Mouse (Mus musculus): ENCODE results near the gene Slc4a1ap. TPM values are rescaled to one million over a fixed set of nuclear protein-coding genes. Genes with fewer than 3 reads are reported as not detected.

Gene Slc4a1ap
- polyA plus RNA-seq, 1 experiment from 2014 or later: 36.2 TPM

DNA sequence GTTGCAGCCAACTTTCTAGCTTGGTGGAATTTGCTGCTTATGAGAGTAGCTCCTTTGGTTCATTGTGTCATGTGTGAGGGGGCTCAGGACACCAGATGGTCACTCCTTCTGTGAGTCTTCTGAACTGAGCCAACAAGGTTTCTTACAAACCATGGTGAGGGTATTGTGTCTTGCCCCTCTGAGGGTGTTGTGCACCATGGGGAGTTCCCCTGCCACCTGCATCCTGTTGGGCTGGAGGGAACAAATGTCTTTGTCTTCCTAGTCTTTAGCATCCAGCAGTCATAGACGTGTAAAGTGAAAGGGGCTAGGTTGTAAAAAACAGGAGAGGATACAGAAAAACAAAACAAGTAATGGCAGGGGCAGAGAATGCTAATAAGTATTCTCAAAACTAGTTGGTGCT, 32.6 kb downstream of the Slc4a1ap start:
- H3K79me2 ChIP-seq (ENCODE audit: inconsistent target): no peaks in the 10 kb centered on the region
- H3K36me3 ChIP-seq (ENCODE audit: inconsistent target): peaks cover 41% of the 10 kb centered on the region
- no peak overlapping the region for H3K27ac ChIP-seq
- WGBS (ENCODE audit: missing documents): 67% methylated on average over 1 of the region's 1 CpGs
- no peak overlapping the region for H3K4me3 ChIP-seq (ENCODE audit: inconsistent target)

DNA sequence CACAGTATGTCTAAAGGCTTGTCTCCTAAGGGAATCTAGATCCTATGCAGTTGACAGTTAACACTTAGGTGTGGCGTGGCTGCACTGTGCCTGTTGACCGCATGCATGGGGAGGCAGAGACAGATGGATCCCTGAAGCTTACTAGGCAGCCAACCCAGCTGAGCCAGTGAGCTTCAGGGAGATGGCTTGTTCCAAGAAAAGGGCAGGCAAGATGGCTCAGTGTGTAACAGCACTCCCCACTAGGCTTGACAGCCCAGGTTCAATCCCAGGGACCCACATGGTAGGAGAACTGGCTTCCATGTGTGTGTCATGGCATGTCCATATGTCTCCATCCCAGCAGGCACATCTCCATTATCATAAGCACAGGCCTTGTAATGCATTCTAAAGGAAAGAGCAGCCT, 33.6 kb downstream of the Slc4a1ap start:
- 100% methylated on average over 2 of the region's 2 CpGs for WGBS (ENCODE audit: missing documents)
- Histone ChIP-seq H3K4me3 (ENCODE audit: inconsistent target) (no peak overlapping the region), H3K36me3 (ENCODE audit: inconsistent target) (peaks cover 32% of the 10 kb centered on the region), H3K79me2 (ENCODE audit: inconsistent target) (no peaks in the 10 kb centered on the region), H3K27ac (no peak overlapping the region)

DNA sequence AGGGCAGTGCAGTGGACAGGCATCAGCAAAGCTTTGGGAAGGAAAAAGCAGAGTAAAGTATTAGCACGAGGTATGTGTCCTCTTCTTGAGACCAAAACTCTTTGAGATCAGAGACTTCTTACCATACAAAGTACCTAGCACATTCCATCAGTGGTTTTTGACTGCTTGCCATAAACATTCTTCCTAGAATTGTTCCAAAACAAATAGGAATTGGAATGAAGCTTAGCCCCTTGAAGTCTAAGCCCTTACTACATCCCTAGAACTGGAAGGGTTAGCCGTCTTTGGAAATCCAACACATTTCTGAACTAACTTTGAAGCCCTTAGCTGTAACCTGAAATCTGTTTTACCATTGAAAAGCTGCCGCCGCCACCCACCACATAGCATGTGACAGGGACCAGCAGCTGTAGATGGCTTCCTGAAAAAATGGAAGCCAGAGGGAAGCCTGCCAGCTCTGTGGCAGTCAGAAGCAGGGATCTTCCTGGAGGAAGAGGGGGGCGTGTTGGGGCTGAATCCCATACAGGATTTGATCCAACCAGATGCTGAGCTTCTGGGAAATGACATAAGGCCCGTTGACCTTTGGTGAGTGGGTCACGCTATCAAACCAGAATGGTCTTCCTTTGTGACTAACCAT, 35.4 kb downstream of the Slc4a1ap start:
- 94% methylated on average over 7 of the region's 7 CpGs for WGBS (ENCODE audit: missing documents)
- H3K27ac ChIP-seq: no peak overlapping the region
- no peaks in the 10 kb centered on the region for H3K79me2 ChIP-seq (ENCODE audit: inconsistent target)

DNA sequence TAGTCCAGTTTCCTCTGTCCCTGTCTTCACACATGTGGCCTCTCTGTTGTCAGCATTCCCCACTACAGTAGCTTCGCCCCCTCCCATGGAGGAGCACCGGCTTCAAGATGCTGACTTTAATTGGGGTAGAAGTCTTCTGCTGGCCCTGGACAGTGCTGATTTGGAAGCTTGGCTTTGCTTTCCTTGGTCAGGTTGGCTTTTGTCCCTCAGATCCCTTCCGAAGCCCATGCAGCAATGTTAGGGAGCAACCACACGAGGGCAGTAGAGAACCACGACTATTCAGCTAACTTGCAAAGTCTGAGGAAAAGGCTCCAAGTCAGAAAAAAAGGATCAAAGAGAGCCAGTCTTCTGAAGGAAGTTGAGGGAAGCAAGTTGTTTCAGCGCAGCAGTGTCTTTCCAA, 36.7 kb downstream of the Slc4a1ap start:
- H3K27ac ChIP-seq: no peak overlapping the region
- H3K4me3 ChIP-seq (ENCODE audit: inconsistent target): no peak overlapping the region
- 0 out of 2 replicates have a peak, but pooled peaks cover 24% of the 10 kb centered on the region for H3K36me3 ChIP-seq (ENCODE audit: inconsistent target)
- H3K79me2 ChIP-seq (ENCODE audit: inconsistent target): peaks cover 12% of the 10 kb centered on the region; the same call in 1 of the 2 replicates
- 14% methylated on average over 6 of the region's 6 CpGs for WGBS (ENCODE audit: missing documents)

More for the DNA sequence above, 35.4 kb downstream of the Slc4a1ap start:
- 0 out of 2 replicates have a peak, but pooled peaks cover 24% of the 10 kb centered on the region for H3K36me3 ChIP-seq (ENCODE audit: inconsistent target)
- H3K4me3 ChIP-seq (ENCODE audit: inconsistent target): no peak overlapping the region

DNA sequence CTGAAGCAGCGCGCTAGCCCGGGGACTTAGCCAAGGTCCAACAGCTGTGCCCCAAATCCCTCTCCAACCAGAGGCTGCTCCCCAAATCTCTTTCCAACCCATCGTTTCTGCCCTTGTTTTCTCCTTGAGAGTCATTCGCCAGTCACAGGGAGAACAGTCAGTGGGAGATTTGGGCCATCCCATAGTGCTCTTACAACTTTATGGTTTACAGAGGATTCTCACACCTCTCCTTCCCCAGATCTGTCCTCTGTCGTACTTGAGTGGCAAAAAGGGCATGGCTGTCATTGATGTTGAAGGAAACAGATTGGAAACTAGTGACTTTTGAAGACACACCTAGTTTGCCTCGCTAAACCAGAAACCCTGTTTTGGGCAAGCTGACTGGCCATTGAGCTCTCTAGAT, 37.1 kb downstream of the Slc4a1ap start:
- 0 out of 2 replicates have a peak, but pooled peaks cover 20% of the 10 kb centered on the region for H3K36me3 ChIP-seq (ENCODE audit: inconsistent target)
- H3K4me3 ChIP-seq (ENCODE audit: inconsistent target): no peak overlapping the region
- H3K79me2 ChIP-seq (ENCODE audit: inconsistent target): peaks cover 16% of the 10 kb centered on the region
- whole genome bisulfite sequencing (ENCODE audit: missing documents): 43% methylated on average over 7 of the region's 7 CpGs
- no peak overlapping the region for H3K27ac ChIP-seq

DNA sequence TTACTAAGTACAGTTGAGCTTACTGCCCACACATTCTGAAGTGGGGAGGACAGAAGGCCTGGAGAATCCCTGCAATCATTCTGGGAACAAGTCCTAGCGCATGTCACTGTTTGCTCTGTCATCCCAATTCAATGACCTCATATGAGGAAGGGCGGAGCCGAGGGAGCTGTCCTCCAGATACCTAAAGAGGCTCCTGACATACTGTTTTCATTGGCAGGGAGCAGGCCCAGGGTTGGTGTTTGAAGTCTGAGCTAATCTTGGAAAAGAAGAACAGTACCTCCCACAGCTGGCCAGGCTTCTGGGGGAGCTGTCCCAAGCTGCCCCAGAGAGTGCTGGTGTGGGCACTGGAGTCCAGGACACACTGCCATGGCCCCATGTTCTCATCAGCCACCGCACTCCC, 38.2 kb downstream of the Slc4a1ap start:
- H3K27ac ChIP-seq: no peak overlapping the region
- 90% methylated on average over 4 of the region's 4 CpGs for WGBS (ENCODE audit: missing documents)
- H3K79me2 ChIP-seq (ENCODE audit: inconsistent target): peaks cover 26% of the 10 kb centered on the region
- H3K4me3 ChIP-seq (ENCODE audit: inconsistent target): no peak overlapping the region
- H3K36me3 ChIP-seq (ENCODE audit: inconsistent target): 0 out of 2 replicates have a peak, but pooled peaks cover 15% of the 10 kb centered on the region

DNA sequence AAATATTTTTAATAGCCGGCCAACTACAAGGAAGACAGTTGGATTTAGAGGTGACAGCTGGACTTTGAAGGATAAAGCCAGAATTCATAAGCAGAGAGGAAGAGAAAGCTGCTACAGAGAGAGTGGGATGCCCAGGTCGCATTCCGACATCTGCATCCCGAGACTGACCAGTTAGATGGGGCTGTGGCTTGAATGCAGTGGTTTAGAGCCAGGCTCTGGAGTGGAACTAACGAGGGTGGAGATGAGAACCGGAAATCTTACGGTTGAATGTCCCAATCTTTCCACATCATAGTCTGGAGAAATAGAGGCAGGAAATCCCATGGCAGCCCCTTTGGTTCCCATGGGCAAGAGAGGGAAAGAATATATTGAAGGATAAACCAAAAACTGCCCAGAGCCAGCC, 39.2 kb downstream of the Slc4a1ap start:
- H3K4me3 ChIP-seq (ENCODE audit: inconsistent target): no peak overlapping the region
- H3K79me2 ChIP-seq (ENCODE audit: inconsistent target): peaks cover 26% of the 10 kb centered on the region
- no peak overlapping the region for H3K27ac ChIP-seq
- 93% methylated on average over 7 of the region's 7 CpGs for WGBS (ENCODE audit: missing documents)
- H3K36me3 ChIP-seq (ENCODE audit: inconsistent target): 0 out of 2 replicates have a peak, but pooled peaks cover 15% of the 10 kb centered on the region

DNA sequence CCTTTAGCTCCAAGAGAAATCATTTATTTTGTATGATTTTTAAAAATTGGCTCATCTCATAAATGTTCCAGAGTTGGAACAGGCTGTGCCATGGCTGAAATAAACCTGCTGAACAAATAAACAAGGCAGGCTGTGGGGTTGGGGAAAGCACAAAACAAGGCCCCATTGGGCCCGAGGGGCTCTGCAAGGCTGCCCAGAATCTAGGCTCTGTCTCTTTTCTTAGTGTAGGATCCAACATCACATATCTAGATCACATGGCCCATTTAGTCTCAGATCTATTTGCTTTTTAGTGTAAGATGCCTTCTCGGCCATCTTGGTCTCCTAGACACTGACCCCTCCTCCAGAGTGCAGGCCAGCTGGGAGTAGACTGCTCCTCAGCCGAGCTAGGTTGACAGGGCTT, 39.7 kb downstream of the Slc4a1ap start:
- 92% methylated on average over 3 of the region's 3 CpGs for WGBS (ENCODE audit: missing documents)
- peaks cover 26% of the 10 kb centered on the region for H3K79me2 ChIP-seq (ENCODE audit: inconsistent target)
- H3K36me3 ChIP-seq (ENCODE audit: inconsistent target): 0 out of 2 replicates have a peak, but pooled peaks cover 15% of the 10 kb centered on the region
- H3K27ac ChIP-seq: no peak overlapping the region
- H3K4me3 ChIP-seq (ENCODE audit: inconsistent target): no peak overlapping the region

DNA sequence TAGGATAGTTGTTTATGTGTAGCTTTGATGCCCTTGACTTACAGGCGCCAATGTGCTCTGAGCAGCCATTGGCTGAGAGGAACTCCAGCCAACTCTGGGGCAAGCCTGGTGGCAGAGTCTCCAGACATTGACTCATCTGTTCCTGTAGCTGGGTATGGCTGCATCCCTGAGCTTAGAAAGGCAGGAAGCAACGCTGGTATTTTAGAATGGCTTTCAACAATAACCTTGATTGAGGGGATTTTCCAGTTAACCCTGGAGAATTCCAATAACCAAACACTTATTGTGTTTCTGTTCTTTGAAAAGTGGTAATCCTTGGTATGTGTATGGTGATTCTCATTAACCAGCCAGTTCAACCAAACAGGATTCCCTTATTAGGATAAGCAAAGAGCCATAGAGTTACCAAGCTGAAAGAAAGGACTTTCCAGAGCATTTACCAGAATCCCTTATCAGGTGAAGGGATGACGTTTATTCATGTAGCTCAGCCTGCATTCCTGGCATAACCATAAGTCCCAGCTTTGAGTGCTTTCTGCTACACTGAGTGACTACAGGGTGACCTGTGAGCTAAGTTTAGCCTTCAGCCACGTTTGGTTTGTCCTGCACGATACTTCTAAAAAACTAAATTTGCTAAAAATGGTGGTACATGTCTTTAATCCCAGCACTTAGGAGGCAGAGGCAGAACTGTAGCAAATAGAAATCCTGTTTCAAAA, 41.3 kb downstream of the Slc4a1ap start:
- Histone ChIP-seq H3K36me3 (ENCODE audit: inconsistent target) (no peaks in the 10 kb centered on the region), H3K27ac (peak overlapping the region; percentile 98), H3K79me2 (ENCODE audit: inconsistent target) (peaks cover 26% of the 10 kb centered on the region), H3K4me3 (ENCODE audit: inconsistent target) (no peak overlapping the region)
- WGBS (ENCODE audit: missing documents): 82% methylated on average over 5 of the region's 5 CpGs

DNA sequence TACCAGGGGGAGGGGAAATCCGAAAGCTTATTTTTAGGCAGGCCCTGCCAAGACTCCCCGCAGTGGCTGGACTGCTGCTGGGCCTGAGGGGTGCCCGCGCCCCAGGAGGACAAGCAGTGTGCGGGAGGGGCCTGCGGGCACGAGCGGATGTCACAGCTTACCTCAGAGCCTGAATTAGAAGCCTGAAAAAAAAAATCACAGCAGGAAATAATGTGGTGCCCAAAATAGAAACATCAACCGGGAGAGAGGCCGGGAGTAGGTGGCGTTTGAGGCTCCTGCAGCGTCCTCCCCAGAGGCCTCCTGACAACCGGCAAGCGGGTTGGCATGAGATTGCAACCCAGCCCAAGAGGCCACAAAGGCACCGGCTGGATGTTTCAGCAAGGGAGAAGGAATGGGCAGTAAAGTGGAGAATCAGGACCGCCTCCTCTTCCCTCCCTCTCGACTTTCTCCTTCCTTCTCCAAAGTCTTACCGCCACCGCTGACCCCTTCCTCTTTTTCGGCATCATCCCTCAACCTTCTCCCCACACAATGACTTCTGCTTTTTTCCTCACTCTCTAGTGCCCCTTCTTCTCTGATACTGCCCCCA, 44.3 kb downstream of the Slc4a1ap start:
- Histone ChIP-seq H3K79me2 (ENCODE audit: inconsistent target) (peaks cover 26% of the 10 kb centered on the region), H3K27ac (peak overlapping the region; percentile 98), H3K36me3 (ENCODE audit: inconsistent target) (no peaks in the 10 kb centered on the region), H3K4me3 (ENCODE audit: inconsistent target) (peak overlapping the region; percentile 38)
- WGBS (ENCODE audit: missing documents): 2% methylated on average over 20 of the region's 20 CpGs

DNA sequence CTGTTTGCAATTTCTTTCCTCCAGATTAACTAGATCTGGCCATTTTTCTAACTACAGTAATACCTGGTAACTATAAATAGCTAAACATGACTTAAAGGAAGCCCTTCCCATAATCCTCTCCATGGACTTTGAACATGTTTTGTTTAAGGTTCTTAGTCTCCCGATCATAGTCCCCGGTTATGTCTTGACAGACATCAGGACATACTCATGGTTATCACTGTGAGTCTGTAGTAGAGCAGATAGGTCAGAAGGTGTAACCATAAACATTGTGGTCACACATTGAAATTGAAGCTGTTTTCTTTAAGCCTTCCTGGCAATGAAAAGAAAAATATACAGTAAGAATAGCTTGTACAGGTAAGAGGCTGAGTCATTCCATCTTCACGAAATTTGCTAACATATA, 46.9 kb downstream of the Slc4a1ap start:
- 92% methylated on average over 3 of the region's 3 CpGs for WGBS (ENCODE audit: missing documents)
- no peak overlapping the region for H3K27ac ChIP-seq
- H3K4me3 ChIP-seq (ENCODE audit: inconsistent target): no peak overlapping the region
- peaks cover 12% of the 10 kb centered on the region for H3K79me2 ChIP-seq (ENCODE audit: inconsistent target)
- no peaks in the 10 kb centered on the region for H3K36me3 ChIP-seq (ENCODE audit: inconsistent target)

DNA sequence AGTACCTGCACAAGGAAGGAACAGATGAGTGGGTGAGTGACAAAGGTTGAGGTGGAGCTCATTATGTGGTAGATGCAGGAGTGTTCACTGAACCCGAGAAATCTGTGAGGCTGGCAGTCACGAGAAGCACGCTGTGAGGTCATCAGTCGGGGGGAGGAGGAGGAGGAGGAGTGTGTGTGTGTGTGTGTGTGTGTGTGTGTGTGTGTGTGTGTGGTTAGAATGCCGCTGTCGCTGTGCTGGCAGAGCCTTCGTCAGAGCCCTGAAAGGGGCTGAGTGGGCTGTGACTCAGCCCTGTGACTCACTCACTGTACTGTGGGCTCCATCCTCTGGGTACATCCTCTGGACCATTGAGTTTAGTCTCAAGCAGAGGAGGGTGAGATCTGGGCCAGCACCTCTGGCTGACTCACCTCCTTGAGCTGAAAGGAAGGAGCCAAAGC, 49.8 kb downstream of the Slc4a1ap start:
- 23% methylated on average over 7 of the region's 7 CpGs for WGBS (ENCODE audit: missing documents)

DNA sequence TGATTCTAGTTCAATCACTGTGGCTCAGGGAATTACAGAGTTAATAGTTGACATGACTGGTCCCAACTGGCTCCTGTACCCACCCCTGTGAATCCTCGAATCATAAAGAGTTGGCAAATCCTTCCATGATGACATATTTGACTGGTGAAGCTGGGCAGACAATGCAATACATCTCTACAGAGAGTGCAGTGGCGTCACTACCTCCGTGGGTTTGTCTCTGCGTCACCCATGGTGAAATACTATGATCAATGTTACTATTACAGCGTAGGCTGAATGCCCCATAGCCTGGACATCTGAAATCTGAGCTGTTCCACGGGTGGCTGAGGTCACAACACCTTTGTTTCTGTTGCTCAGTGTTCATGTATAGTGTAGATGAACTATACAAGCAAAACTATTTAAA, 54.5 kb downstream of the Slc4a1ap start:
- 72% methylated on average over 6 of the region's 6 CpGs for WGBS (ENCODE audit: missing documents)
- H3K27ac ChIP-seq: no peak overlapping the region
- H3K36me3 ChIP-seq (ENCODE audit: inconsistent target): no peaks in the 10 kb centered on the region
- H3K79me2 ChIP-seq (ENCODE audit: inconsistent target): no peaks in the 10 kb centered on the region
- H3K4me3 ChIP-seq (ENCODE audit: inconsistent target): no peak overlapping the region

More for the DNA sequence above, 49.8 kb downstream of the Slc4a1ap start:
- Histone ChIP-seq H3K36me3 (ENCODE audit: inconsistent target) (no peaks in the 10 kb centered on the region), H3K79me2 (ENCODE audit: inconsistent target) (no peaks in the 10 kb centered on the region), H3K4me3 (ENCODE audit: inconsistent target) (no peak overlapping the region), H3K27ac (peak overlapping the region; percentile 73)

DNA sequence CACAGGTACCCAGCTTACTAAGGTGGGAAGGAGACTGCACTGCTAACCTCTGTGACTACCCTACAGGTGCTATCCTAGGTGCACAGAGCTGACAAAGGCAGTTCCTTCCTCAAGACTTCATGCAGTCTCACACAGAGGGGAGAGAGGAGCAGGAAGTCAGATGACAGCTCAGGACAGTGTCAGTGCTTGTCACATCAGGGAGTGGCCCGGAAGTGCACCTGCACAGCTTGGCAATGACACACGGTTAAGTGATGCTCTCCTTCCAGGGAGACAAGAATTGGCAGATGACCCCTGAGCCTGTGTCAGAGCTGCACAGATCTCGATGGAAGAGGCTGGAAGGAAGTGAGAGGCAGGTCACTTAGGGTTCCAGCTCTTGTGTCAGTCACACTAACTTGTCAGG, 55.1 kb downstream of the Slc4a1ap start:
- 57% methylated on average over 3 of the region's 3 CpGs for WGBS (ENCODE audit: missing documents)
- no peaks in the 10 kb centered on the region for H3K36me3 ChIP-seq (ENCODE audit: inconsistent target)
- H3K79me2 ChIP-seq (ENCODE audit: inconsistent target): no peaks in the 10 kb centered on the region
- no peak overlapping the region for H3K4me3 ChIP-seq (ENCODE audit: inconsistent target)
- H3K27ac ChIP-seq: no peak overlapping the region

DNA sequence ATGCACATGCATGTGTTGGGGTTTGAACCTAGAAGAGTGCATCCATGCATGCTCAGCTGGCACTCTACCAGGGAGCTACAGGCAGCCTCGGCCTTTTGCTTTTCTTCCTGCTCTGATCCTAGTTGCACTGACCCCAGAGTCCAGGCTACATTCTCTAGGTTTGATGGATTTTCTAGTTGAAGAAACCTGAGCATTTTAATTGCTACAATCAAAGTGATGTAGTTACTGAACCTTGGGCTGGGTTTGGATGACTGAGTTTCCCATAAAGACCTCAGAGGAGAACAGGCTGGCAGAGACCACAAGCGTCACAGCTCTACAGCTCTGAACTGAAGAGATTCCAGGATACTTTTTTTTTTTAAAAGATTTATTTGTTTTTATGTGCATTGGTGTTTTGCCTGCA, 56.5 kb downstream of the Slc4a1ap start:
- WGBS (ENCODE audit: missing documents): 100% methylated on average over 2 of the region's 2 CpGs
- no peaks in the 10 kb centered on the region for H3K36me3 ChIP-seq (ENCODE audit: inconsistent target)
- no peaks in the 10 kb centered on the region for H3K79me2 ChIP-seq (ENCODE audit: inconsistent target)
- no peak overlapping the region for H3K27ac ChIP-seq
- H3K4me3 ChIP-seq (ENCODE audit: inconsistent target): no peak overlapping the region
